8 mouse cellular contexts compared by ENCODE assay signal in genomic region chr6:17675019-17675756, GRCm38 (mm10). TPM values are rescaled to one million over a fixed set of nuclear protein-coding genes. Genes with fewer than 3 reads are reported as not detected.
A peak's percentile ranks its signal among the peaks of the same experiment; 100 is the strongest.
DNase-seq lines count a peak whose midpoint lies in the region; ATAC-seq and TF ChIP-seq lines count a peak whose summit lies in the region.

No protein-coding gene starts in this region.

- no peak overlapping the region for H3K4me3 ChIP-seq in embryonic facial prominence, embryonic 14.5 days (ENCODE audit: low read depth, low read length)
- H3K4me3 ChIP-seq in heart, postnatal 0 days (ENCODE audit: low read depth, low read length) = no peak overlapping the region
- no peak overlapping the region for H3K4me3 ChIP-seq in small intestine, adult 2 months (ENCODE audit: low read depth, low read length)

- H3K4me1 ChIP-seq in embryonic facial prominence, embryonic 14.5 days (ENCODE audit: control insufficient read depth, insufficient read depth, low read length) = no peaks in the 10 kb centered on the region
- H3K4me1 ChIP-seq in heart, postnatal 0 days (ENCODE audit: control insufficient read depth, insufficient read depth) = no peaks in the 10 kb centered on the region
- no peaks in the 10 kb centered on the region for H3K4me1 ChIP-seq in small intestine, adult 2 months (ENCODE audit: control insufficient read depth, insufficient read depth, insufficient read length, low read length)

- H3K9ac ChIP-seq in embryonic facial prominence, embryonic 14.5 days (ENCODE audit: low read depth, low read length) = no peak overlapping the region
- H3K9ac ChIP-seq in heart, postnatal 0 days (replicated peaks; ENCODE audit: low read depth, low read length) = no peak overlapping the region

- no peak for TF ChIP-seq POLR2A in small intestine, adult 2 months (IDR thresholded peaks at IDR 0.05; ENCODE audit: low read depth, low read length)

- H3K9me3 ChIP-seq in embryonic facial prominence, embryonic 14.5 days (ENCODE audit: control insufficient read depth, low read length) = no peaks in the 10 kb centered on the region
- H3K9me3 ChIP-seq in heart, postnatal 0 days (replicated peaks; ENCODE audit: control insufficient read depth, low read length) = no peaks in the 10 kb centered on the region

- TF ChIP-seq CTCF in heart, postnatal 0 days (IDR thresholded peaks at IDR 0.05; ENCODE audit: low read depth) = peak; percentile 89
- TF ChIP-seq CTCF in small intestine, adult 2 months (IDR thresholded peaks at IDR 0.05; ENCODE audit: extremely low read depth, insufficient read length, insufficient replicate concordance, low read depth, low read length) = peak; percentile 46; the same call in 1 of the 2 replicates

- ATAC-seq in embryonic facial prominence, embryonic 14.5 days (ENCODE audit: low read depth) = peak; percentile 74
- ATAC-seq in heart, postnatal 0 days (ENCODE audit: insufficient read depth, low read depth) = peak; percentile 63
- peak; percentile 92 for ATAC-seq in megakaryocyte progenitor cell, adult 5-6 weeks (replicated peaks; ENCODE audit: poor library complexity)

- no peak for TF ChIP-seq EP300 in heart, postnatal 0 days (IDR thresholded peaks at IDR 0.05; ENCODE audit: low read depth)

- no peaks in the 10 kb centered on the region for H3K36me3 ChIP-seq in embryonic facial prominence, embryonic 14.5 days (ENCODE audit: control insufficient read depth, insufficient read depth, low read length)
- H3K36me3 ChIP-seq in heart, postnatal 0 days (replicated peaks; ENCODE audit: control insufficient read depth, insufficient read depth, low read length) = no peaks in the 10 kb centered on the region
- H3K36me3 ChIP-seq in small intestine, adult 2 months (ENCODE audit: control insufficient read depth, insufficient read depth, low read length) = no peaks in the 10 kb centered on the region

- 23% methylated on average over 12 of the region's 12 CpGs for WGBS in embryonic facial prominence, embryonic 14.5 days
- 22% methylated on average over 12 of the region's 12 CpGs for WGBS in heart, postnatal 0 days
- 21% methylated on average over 12 of the region's 12 CpGs for WGBS in small intestine, adult 2 months

- no peaks in the 10 kb centered on the region for H3K27me3 ChIP-seq in embryonic facial prominence, embryonic 14.5 days (replicated peaks; ENCODE audit: control insufficient read depth, insufficient read depth, low read length)
- H3K27me3 ChIP-seq in heart, postnatal 0 days (ENCODE audit: control insufficient read depth, insufficient read depth, low read length) = no peaks in the 10 kb centered on the region
- no peaks in the 10 kb centered on the region for H3K27me3 ChIP-seq in small intestine, adult 2 months (ENCODE audit: control insufficient read depth, insufficient read depth, low read length)

- no peak overlapping the region for H3K27ac ChIP-seq in embryonic facial prominence, embryonic 14.5 days (replicated peaks; ENCODE audit: low read depth, low read length)
- no peak overlapping the region for H3K27ac ChIP-seq in heart, postnatal 0 days (ENCODE audit: low read depth)
- no peak overlapping the region for H3K27ac ChIP-seq in small intestine, adult 2 months (ENCODE audit: insufficient read depth, low read depth, low read length)

- no peak overlapping the region for H3K4me2 ChIP-seq in embryonic facial prominence, embryonic 14.5 days (ENCODE audit: low read depth, low read length)
- no peak overlapping the region for H3K4me2 ChIP-seq in heart, postnatal 0 days (ENCODE audit: low read depth, low read length)

- DNase-seq in layer of hippocampus, adult 18-20 months (ENCODE audit: low spot score in 2 of 2) = peak; percentile 27 to 54
- DNase-seq in layer of hippocampus, adult 9-11 months = no peak
- peak; percentile 72 for DNase-seq in adrenal gland, postnatal 25 days
- peak; percentile 78 for DNase-seq in embryonic facial prominence, embryonic 14.5 days (ENCODE audit: low spot score)
- peak; percentile 70 for DNase-seq in heart, postnatal 0 days (ENCODE audit: low spot score)
- DNase-seq in kidney, postnatal 14 days = peak; percentile 46

RNA-seq across cellular contexts. Expression of gene St7, which starts 17.5 kb away (rescaled TPM):
- 10 to 100 TPM; 47.4 to 47.7 TPM for total RNA-seq in layer of hippocampus, adult 18-20 months (2021)
- 29.0 and 31.5 TPM in 2 replicates for total RNA-seq in adrenal gland, postnatal 25 days (2021)
- 25.0 and 31.1 TPM in 2 replicates for polyA plus RNA-seq in embryonic facial prominence, embryonic 14.5 days (2014; fragmentation: Nextera tagmentation; extraction: Ambion mirVana)
- total RNA-seq in heart, postnatal 0 days (2014; rRNA removed; ENCODE audit: low replicate concordance) = 26.0 and 38.5 TPM in 2 replicates
- 17.3 and 17.7 TPM in 2 replicates for polyA plus RNA-seq in heart, postnatal 0 days (2015; fragmentation: Nextera tagmentation; extraction: Ambion mirVana)
- 32.6 and 46.3 TPM in 2 replicates for total RNA-seq in megakaryocyte progenitor cell, adult 5-6 weeks (2015)
- total RNA-seq in megakaryocyte progenitor cell, adult 5-6 weeks (2017) = 37.4 and 40.3 TPM in 2 replicates
- 2.6 and 3.3 TPM in 2 replicates for polyA plus RNA-seq in small intestine, adult 2 months (2012; rRNA removed)

RNA-seq across cellular contexts. Expression of gene Capza2, which starts 39.2 kb away (rescaled TPM):
- total RNA-seq in layer of hippocampus, adult 18-20 months (2021) = 100 to 1,000 TPM; 288 to 300 TPM
- total RNA-seq in adrenal gland, postnatal 25 days (2021) = 156 and 163 TPM in 2 replicates
- 234 and 237 TPM in 2 replicates for polyA plus RNA-seq in embryonic facial prominence, embryonic 14.5 days (2014; fragmentation: Nextera tagmentation; extraction: Ambion mirVana)
- total RNA-seq in heart, postnatal 0 days (2014; rRNA removed; ENCODE audit: low replicate concordance) = 141 and 142 TPM in 2 replicates
- polyA plus RNA-seq in heart, postnatal 0 days (2015; fragmentation: Nextera tagmentation; extraction: Ambion mirVana) = 217 and 222 TPM in 2 replicates
- 277 and 326 TPM in 2 replicates for total RNA-seq in megakaryocyte progenitor cell, adult 5-6 weeks (2015)
- 334 and 345 TPM in 2 replicates for total RNA-seq in megakaryocyte progenitor cell, adult 5-6 weeks (2017)
- 1.3 and 2.8 TPM in 2 replicates for polyA plus RNA-seq in small intestine, adult 2 months (2012; rRNA removed)
